Mouse (Mus musculus): ENCODE measurements at regions not wholly inside any gene's neighbourhood (a gene's known extent, or its start where the extent isn't known, plus 50 kb on each side); places are given as distances from the start of the nearest gene placed in this dataset.

DNA sequence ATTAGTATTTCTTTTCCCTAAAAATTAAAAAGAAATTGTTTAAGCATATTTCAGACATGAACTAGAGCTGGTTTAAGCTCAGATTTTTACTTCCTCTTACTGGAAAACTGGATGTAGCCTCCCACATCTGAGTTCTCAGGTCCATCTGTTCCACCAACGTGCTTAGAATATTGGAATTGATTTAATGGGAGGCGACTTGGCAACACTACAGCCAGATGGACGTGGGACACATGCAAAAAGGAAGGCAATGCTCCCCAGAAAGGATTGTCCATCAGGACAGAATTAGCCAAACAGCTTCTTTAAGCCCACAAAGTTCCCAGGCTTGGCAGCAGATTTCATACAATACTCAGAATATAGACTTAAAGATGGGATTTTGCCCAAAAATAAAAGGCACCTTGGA, 408.7 kb upstream of the Atp10a start:
- H3K36me3 ChIP-seq (ENCODE audit: insufficient read depth) = no peaks in the 10 kb centered on the region
- no peak overlapping the region for H3K27ac ChIP-seq (ENCODE audit: low read depth, low read length)
- 39% methylated on average over 3 of the region's 3 CpGs for WGBS
- no peak for TF ChIP-seq CTCF (IDR thresholded peaks at IDR 0.05; ENCODE audit: low read depth)
- no peak overlapping the region for H3K4me2 ChIP-seq (ENCODE audit: low read depth)
- H3K27me3 ChIP-seq (ENCODE audit: insufficient read depth, low read length) = no peaks in the 10 kb centered on the region
- H3K4me3 ChIP-seq (ENCODE audit: low read depth, low read length) = no peak overlapping the region
- no peak overlapping the region for H3K9ac ChIP-seq
- ATAC-seq (no peak; the same call in 1 of the 2 replicates), DNase-seq (peak; percentile 53)
- H3K9me3 ChIP-seq (ENCODE audit: low read length) = no peaks in the 10 kb centered on the region
- H3K4me1 ChIP-seq (ENCODE audit: insufficient read depth) = no peaks in the 10 kb centered on the region

Measured in forebrain, postnatal 0 days (tissue).